13 mouse cellular contexts compared by ENCODE assay signal in genomic region chr12:100067477-100067876, GRCm38 (mm10). TPM values are rescaled to one million over a fixed set of nuclear protein-coding genes. Genes with fewer than 3 reads are reported as not detected.
DNase-seq lines count a peak whose midpoint lies in the region; ATAC-seq and TF ChIP-seq lines count a peak whose summit lies in the region.
"Had no signal": no experiment of that assay in that cellular context is flagged by ENCODE, and none has a peak within 500 bp of the region (broad histone marks: within the 10 kb centered on the region; RNA-seq: fewer than 3 reads in every experiment).

No protein-coding gene starts in this region.

- no peak overlapping the region for H3K4me2 ChIP-seq in CH12.LX (ENCODE audit: insufficient read depth, low read depth, poor library complexity, severe bottlenecking)
- no peak overlapping the region for H3K4me2 ChIP-seq in intestine, embryonic 16.5 days (ENCODE audit: low read depth, low read length)
- H3K4me2 ChIP-seq: hindbrain, embryonic 15.5 days; kidney, embryonic 15.5 days; limb, embryonic 13.5 days had no signal

- no peaks in the 10 kb centered on the region for H3K36me3 ChIP-seq in CH12.LX (replicated peaks in 1 of 2; ENCODE audit: control insufficient read depth in 1 of 2, insufficient read depth in 1 of 2, low read length in 1 of 2)
- no peaks in the 10 kb centered on the region for H3K36me3 ChIP-seq in intestine, embryonic 16.5 days (ENCODE audit: control insufficient read depth, insufficient read depth, low read length)
- H3K36me3 ChIP-seq in splenic B cell, adult 2 months (ENCODE audit: control insufficient read depth, insufficient read depth, low read length, poor library complexity, severe bottlenecking), result no peaks in the 10 kb centered on the region
- no peaks in the 10 kb centered on the region for H3K36me3 ChIP-seq in kidney, adult 2 months (ENCODE audit: control insufficient read depth, insufficient read depth, low read length)
- H3K36me3 ChIP-seq: hindbrain, embryonic 15.5 days; kidney, embryonic 15.5 days; limb, embryonic 13.5 days had no signal

- no peak for TF ChIP-seq POLR2A in CH12.LX (IDR thresholded peaks at IDR 0.05; ENCODE audit: low read depth, low read length)
- TF ChIP-seq POLR2A in kidney, adult 2 months (IDR thresholded peaks at IDR 0.05; ENCODE audit: low read depth, low read length), result no peak

- TF ChIP-seq RAD21 in CH12.LX (IDR thresholded peaks at IDR 0.05; ENCODE audit: low read depth, low read length), result no peak

- peak; percentile 97 for DNase-seq in heart, adult 11 months
- no peak for DNase-seq in heart, postnatal 25 days (ENCODE audit: low spot score)
- DNase-seq in CH12.LX (ENCODE audit: extremely low read depth), result no peak
- peak; percentile 6 for DNase-seq in splenic B cell, adult 2 months (ENCODE audit: low read depth, low spot score)
- DNase-seq in kidney, adult 2 months, result no peak
- no peak for DNase-seq in layer of hippocampus, adult 18-20 months (ENCODE audit: low spot score in 2 of 2)
- no peak for DNase-seq in adrenal gland, postnatal 10 days
- DNase-seq: B cell, adult 2 months; cerebellum, adult 11 months had no signal

- peaks cover 6 to 11% of the 10 kb centered on the region in 2 experiments for H3K4me1 ChIP-seq in CH12.LX (ENCODE audit: control insufficient read depth in 1 of 2, insufficient read depth in 2 of 2)
- no peaks in the 10 kb centered on the region; the same call in 1 of the 2 replicates for H3K4me1 ChIP-seq in intestine, embryonic 16.5 days (ENCODE audit: control insufficient read depth, insufficient read depth, low read length)
- no peaks in the 10 kb centered on the region for H3K4me1 ChIP-seq in kidney, adult 2 months (ENCODE audit: control insufficient read depth, insufficient read depth, low read length)
- H3K4me1 ChIP-seq: hindbrain, embryonic 15.5 days; kidney, embryonic 15.5 days; limb, embryonic 13.5 days had no signal

- no peak overlapping the region for H3K27ac ChIP-seq in CH12.LX (ENCODE audit: insufficient read depth, low read depth)
- no peak overlapping the region for H3K27ac ChIP-seq in intestine, embryonic 16.5 days (ENCODE audit: low read length)
- H3K27ac ChIP-seq in kidney, adult 2 months (ENCODE audit: insufficient read depth, low read depth, low read length), result no peak overlapping the region
- H3K27ac ChIP-seq: hindbrain, embryonic 15.5 days; kidney, embryonic 15.5 days; limb, embryonic 13.5 days had no signal

- TF ChIP-seq CTCF in CH12.LX (conservative IDR thresholded peaks at IDR 0.05 in 1 of 2, IDR thresholded peaks at IDR 0.05 in 1 of 2; ENCODE audit: low read depth in 2 of 2, low read length in 2 of 2), result no peak
- TF ChIP-seq CTCF in kidney, adult 2 months (conservative IDR thresholded peaks at IDR 0.05; ENCODE audit: insufficient read depth, insufficient read length, low read depth, low read length), result no peak

- dilution Hi-C loops in CH12.LX (cut with MboI; ENCODE audit: extremely low pct_ligation_motif_present, extremely low pct_unique_long_range_greater_than_20kb, low sequenced_read_pairs), result no loop called here

- H3K4me3 ChIP-seq in CH12.LX (replicated peaks in 1 of 3; ENCODE audit: low read depth in 2 of 3, low read length in 2 of 3, poor library complexity in 1 of 3), result no peak overlapping the region
- no peak overlapping the region for H3K4me3 ChIP-seq in intestine, embryonic 16.5 days (ENCODE audit: low read length)
- no peak overlapping the region for H3K4me3 ChIP-seq in kidney, adult 2 months (ENCODE audit: insufficient read depth, low read depth, low read length)
- H3K4me3 ChIP-seq: hindbrain, embryonic 15.5 days; kidney, embryonic 15.5 days; limb, embryonic 13.5 days had no signal

- no peaks in the 10 kb centered on the region for H3K27me3 ChIP-seq in CH12.LX (replicated peaks)
- H3K27me3 ChIP-seq in intestine, embryonic 16.5 days (replicated peaks; ENCODE audit: control insufficient read depth, insufficient read depth, low read length), result no peaks in the 10 kb centered on the region
- H3K27me3 ChIP-seq in splenic B cell, adult 2 months (ENCODE audit: control insufficient read depth, insufficient read depth, low read length, poor library complexity, severe bottlenecking), result no peaks in the 10 kb centered on the region
- H3K27me3 ChIP-seq in kidney, adult 2 months (replicated peaks; ENCODE audit: control insufficient read depth, insufficient read depth, low read length), result no peaks in the 10 kb centered on the region
- H3K27me3 ChIP-seq: hindbrain, embryonic 15.5 days; kidney, embryonic 15.5 days; limb, embryonic 13.5 days had no signal

- intact Hi-C loops in heart, postnatal 25 days (cut with DNase I), result no loop called here

- TF ChIP-seq EP300 in CH12.LX (IDR thresholded peaks at IDR 0.05; ENCODE audit: low read length), result no peak

- H3K79me2 ChIP-seq in CH12.LX (replicated peaks; ENCODE audit: control insufficient read depth, extremely low read depth, insufficient read depth, poor library complexity, severe bottlenecking), result no peaks in the 10 kb centered on the region

- no peaks in the 10 kb centered on the region for H3K9me3 ChIP-seq in CH12.LX (replicated peaks; ENCODE audit: low read length)
- no peaks in the 10 kb centered on the region for H3K9me3 ChIP-seq in intestine, embryonic 16.5 days (ENCODE audit: control insufficient read depth, low read length)
- H3K9me3 ChIP-seq: hindbrain, embryonic 15.5 days; kidney, embryonic 15.5 days; limb, embryonic 13.5 days had no signal

- WGBS in intestine, embryonic 16.5 days, result 64% methylated on average over 5 of the region's 5 CpGs
- 83% methylated on average over 5 of the region's 5 CpGs for WGBS in kidney, adult 2 months

- no peak overlapping the region for H3K9ac ChIP-seq in CH12.LX (ENCODE audit: insufficient read depth, low read depth)
- no peak overlapping the region for H3K9ac ChIP-seq in intestine, embryonic 16.5 days (ENCODE audit: low read depth, low read length)
- H3K9ac ChIP-seq: hindbrain, embryonic 15.5 days; kidney, embryonic 15.5 days; limb, embryonic 13.5 days had no signal

- in situ Hi-C loops in CH12.LX (cut with MboI; ENCODE audit: low pct_ligation_motif_present, low pct_unique_long_range_greater_than_20kb, low sequenced_read_pairs), result no loop called here

- peak; percentile 95 for ATAC-seq in intestine, embryonic 16.5 days

TF ChIP-seq in CH12.LX, 34 proteins besides CTCF, POLR2A, EP300 and RAD21:
- TF ChIP-seq TCF12 (IDR thresholded peaks at IDR 0.05; ENCODE audit: low read depth, low read length) (peak; percentile 71), BHLHE40 (IDR thresholded peaks at IDR 0.05; ENCODE audit: low read depth, low read length) (peak; percentile 37; the same call in 1 of the 2 replicates), JUND (conservative IDR thresholded peaks at IDR 0.05; ENCODE audit: low read depth, low read length) (no peak)

RNA-seq across cellular contexts. Expression of gene Psmc1, which starts 42.5 kb away (rescaled TPM):
- 100 to 1,000 TPM; 119 to 132 TPM for total RNA-seq in heart, postnatal 25 days (2021)
- total RNA-seq in CH12.LX (2012; rRNA removed) (244 and 326 TPM in 2 replicates), CH12.LX (2014; rRNA removed) (278 and 297 TPM in 2 replicates)
- polyA plus RNA-seq in CH12.LX (2012; ENCODE audit: insufficient read length, low read depth), result 501 and 701 TPM in 2 replicates
- polyA plus RNA-seq in intestine, embryonic 16.5 days (2015; fragmentation: Nextera tagmentation; extraction: Ambion mirVana), result 223 and 239 TPM in 2 replicates
- polyA plus RNA-seq in kidney, adult 2 months (2012; rRNA removed), result 42.2 and 51.8 TPM in 2 replicates
- 100 to 1,000 TPM; 186 to 195 TPM for total RNA-seq in layer of hippocampus, adult 18-20 months (2021)
- total RNA-seq in adrenal gland, postnatal 10 days (2021), result 100 to 1,000 TPM; 167 to 169 TPM

Comparison
In these comparisons a context has a peak if more than half of its experiments do, and no peak if none do; other contexts are left out.
1. DNase-seq: peak in heart, adult 11 months (single experiment) and splenic B cell, adult 2 months (single experiment); none in heart, postnatal 25 days (single experiment), CH12.LX (single experiment), kidney, adult 2 months (single experiment), layer of hippocampus, adult 18-20 months (0 of 2) and adrenal gland, postnatal 10 days (single experiment).